Mouse (Mus musculus) midbrain, embryonic 14.5 days (tissue): ENCODE data around the gene Zfp62. TPM values are rescaled to one million over a fixed set of nuclear protein-coding genes. Genes with fewer than 3 reads are reported as not detected.

Source experiments
- ATAC-seq: fragments of 200-750 bp; cut with Nextera tagmentation; 2 replicates; pipeline ENCODE4 v1.8.0; 2017; ENCODE audit warnings: moderate number of reproducible peaks, moderate library complexity; ENCODE audit not compliant: low FRiP score, low TSS enrichment
- DNase-seq: peaks from one replicate; pipeline ENCODE4 v3.0.0-alpha.2; 2015
- H3K27ac ChIP-seq: fragments of 300-500 bp; sonication (generic); replicated peaks from 2 replicates; pipeline ENCODE4 v1.5.1; 2014; ENCODE audit warnings: mild to moderate bottlenecking, low read depth, low read length, moderate library complexity
- H3K27me3 ChIP-seq: fragments of 300-500 bp; sonication (generic); 2 replicates; pipeline ENCODE4 v1.6.1; 2014; ENCODE audit warnings: low read length, control low read depth, mixed read lengths; ENCODE audit not compliant: control insufficient read depth, insufficient read depth
- H3K36me3 ChIP-seq: fragments of 300-500 bp; sonication (generic); 2 replicates; pipeline ENCODE4 v1.6.1; 2014; ENCODE audit warnings: low read length, control low read depth; ENCODE audit not compliant: control insufficient read depth, insufficient read depth
- H3K4me1 ChIP-seq: fragments of 300-500 bp; sonication (generic); 2 replicates; pipeline ENCODE4 v1.6.1; 2014; ENCODE audit warnings: mild to moderate bottlenecking, antibody characterized with exemption, low read length, control low read depth; ENCODE audit not compliant: control insufficient read depth, insufficient read depth
- H3K4me2 ChIP-seq: fragments of 300-500 bp; sonication (generic); 2 replicates; pipeline ENCODE4 v1.6.1; 2014; ENCODE audit warnings: mild to moderate bottlenecking, low read length, moderate library complexity
- H3K4me3 ChIP-seq: fragments of 300-500 bp; sonication (generic); replicated peaks from 2 replicates; pipeline ENCODE4 v1.5.1; 2014; ENCODE audit warnings: low read depth, low read length
- H3K9ac ChIP-seq: fragments of 300-500 bp; sonication (generic); replicated peaks from 2 replicates; pipeline ENCODE4 v1.6.1; 2014; ENCODE audit warnings: mild to moderate bottlenecking, low read length, moderate library complexity
- H3K9me3 ChIP-seq: fragments of 300-500 bp; sonication (generic); 2 replicates; pipeline ENCODE4 v1.6.1; 2016; ENCODE audit warnings: low read length, control low read depth, mixed read lengths; ENCODE audit not compliant: control insufficient read depth
- WGBS: fragments of 180-500 bp; shearing (Covaris S2); extraction: QIAGEN DNeasy Blood & Tissue Kit; methylation state at CpG from one replicate; pipeline ENCODE4 v1.1.7; 2014; 5-methylcytosine and 5-hydroxymethylcytosine counted together
- polyA plus RNA-seq: library from polyadenylated mRNA; unstranded; fragments of >200 nt; fragmentation: Nextera tagmentation; extraction: Ambion mirVana; gene quantifications from 2 replicates; pipeline ENCODE4 v1.2.1, GENCODE M21; 2014

Zfp62 gene
- polyA plus RNA-seq, 1 experiment from 2014 or later = 61.7 TPM

- WGBS = 93% methylated on average over 14 of the region's 14 CpGs
Measured at GRCm38 (mm10) chr11:49261313-49261855, 58.3 kb downstream of the Zfp62 start.

GRCm38 (mm10) chr11:49262286-49262685, 59.2 kb downstream of the Zfp62 start:
- H3K9ac ChIP-seq = no peak overlapping the region
- 89% methylated on average over 5 of the region's 5 CpGs for WGBS

More at GRCm38 (mm10) chr11:49261313-49261855, 58.3 kb downstream of the Zfp62 start:
- Histone ChIP-seq H3K36me3 (peaks cover 19% of the 10 kb centered on the region), H3K27ac (no peak overlapping the region), H3K27me3 (no peaks in the 10 kb centered on the region), H3K9ac (no peak overlapping the region), H3K9me3 (no peaks in the 10 kb centered on the region), H3K4me1 (no peaks in the 10 kb centered on the region), H3K4me3 (no peak overlapping the region), H3K4me2 (no peak overlapping the region)
- DNase-seq (no peak), ATAC-seq (no peak)

GRCm38 (mm10) chr11:49263149-49263548, 60.1 kb downstream of the Zfp62 start:
- Histone ChIP-seq H3K27ac (no peak overlapping the region), H3K9me3 (no peaks in the 10 kb centered on the region), H3K4me3 (no peak overlapping the region), H3K27me3 (no peaks in the 10 kb centered on the region), H3K36me3 (peaks cover 19% of the 10 kb centered on the region), H3K4me2 (no peak overlapping the region), H3K9ac (no peak overlapping the region), H3K4me1 (no peaks in the 10 kb centered on the region)
- WGBS = 96% methylated on average over 6 of the region's 6 CpGs
- ATAC-seq = no peak
- no peak for DNase-seq

More at GRCm38 (mm10) chr11:49262286-49262685, 59.2 kb downstream of the Zfp62 start:
- no peaks in the 10 kb centered on the region for H3K4me1 ChIP-seq
- no peaks in the 10 kb centered on the region for H3K27me3 ChIP-seq
- ATAC-seq = no peak
- no peak overlapping the region for H3K4me2 ChIP-seq
- no peak overlapping the region for H3K27ac ChIP-seq
- no peak overlapping the region for H3K4me3 ChIP-seq
- no peak for DNase-seq
- peaks cover 19% of the 10 kb centered on the region for H3K36me3 ChIP-seq
- no peaks in the 10 kb centered on the region for H3K9me3 ChIP-seq

- WGBS = 84% methylated on average over 7 of the region's 7 CpGs
- Histone ChIP-seq H3K9ac (no peak overlapping the region), H3K4me2 (no peak overlapping the region), H3K36me3 (peaks cover 19% of the 10 kb centered on the region), H3K4me1 (no peaks in the 10 kb centered on the region), H3K9me3 (no peaks in the 10 kb centered on the region), H3K27me3 (no peaks in the 10 kb centered on the region), H3K27ac (no peak overlapping the region), H3K4me3 (no peak overlapping the region)
- no peak for DNase-seq
- ATAC-seq = no peak
Measured at GRCm38 (mm10) chr11:49264081-49264480, 61.0 kb downstream of the Zfp62 start.

- Histone ChIP-seq H3K4me1 (no peaks in the 10 kb centered on the region), H3K27me3 (no peaks in the 10 kb centered on the region), H3K36me3 (peaks cover 19% of the 10 kb centered on the region), H3K9ac (no peak overlapping the region), H3K27ac (no peak overlapping the region), H3K4me3 (no peak overlapping the region), H3K4me2 (no peak overlapping the region), H3K9me3 (no peaks in the 10 kb centered on the region)
- DNase-seq (no peak), ATAC-seq (no peak)
- 78% methylated on average over 11 of the region's 11 CpGs for WGBS
Measured at GRCm38 (mm10) chr11:49264622-49265021, 61.5 kb downstream of the Zfp62 start.

GRCm38 (mm10) chr11:49265101-49265500, 62.0 kb downstream of the Zfp62 start:
- DNase-seq (no peak), ATAC-seq (no peak)
- no peak overlapping the region for H3K4me3 ChIP-seq
- no peaks in the 10 kb centered on the region for H3K9me3 ChIP-seq
- no peaks in the 10 kb centered on the region for H3K27me3 ChIP-seq
- WGBS = 81% methylated on average over 8 of the region's 8 CpGs
- no peak overlapping the region for H3K9ac ChIP-seq
- peaks cover 19% of the 10 kb centered on the region for H3K36me3 ChIP-seq
- H3K4me1 ChIP-seq = no peaks in the 10 kb centered on the region
- no peak overlapping the region for H3K4me2 ChIP-seq
- H3K27ac ChIP-seq = no peak overlapping the region

- no peaks in the 10 kb centered on the region for H3K9me3 ChIP-seq
- H3K9ac ChIP-seq = no peak overlapping the region
- H3K36me3 ChIP-seq = peaks cover 6% of the 10 kb centered on the region
- H3K4me3 ChIP-seq = no peak overlapping the region
- H3K27me3 ChIP-seq = no peaks in the 10 kb centered on the region
- no peak overlapping the region for H3K4me2 ChIP-seq
- H3K27ac ChIP-seq = no peak overlapping the region
- 90% methylated on average over 6 of the region's 6 CpGs for WGBS
- no peaks in the 10 kb centered on the region for H3K4me1 ChIP-seq
- ATAC-seq (no peak), DNase-seq (no peak)
Measured at GRCm38 (mm10) chr11:49266671-49267070, 63.6 kb downstream of the Zfp62 start.

GRCm38 (mm10) chr11:49267316-49267715, 64.2 kb downstream of the Zfp62 start:
- H3K36me3 ChIP-seq = no peaks in the 10 kb centered on the region; the same call in 1 of the 2 replicates
- H3K9ac ChIP-seq = no peak overlapping the region
- no peaks in the 10 kb centered on the region for H3K9me3 ChIP-seq
- 88% methylated on average over 10 of the region's 10 CpGs for WGBS
- H3K4me2 ChIP-seq = no peak overlapping the region
- no peak for DNase-seq
- H3K27ac ChIP-seq = no peak overlapping the region
- no peak for ATAC-seq
- H3K4me1 ChIP-seq = no peaks in the 10 kb centered on the region
- H3K27me3 ChIP-seq = no peaks in the 10 kb centered on the region
- H3K4me3 ChIP-seq = no peak overlapping the region

- H3K27me3 ChIP-seq = no peaks in the 10 kb centered on the region
- ATAC-seq (no peak), DNase-seq (no peak)
- no peaks in the 10 kb centered on the region for H3K9me3 ChIP-seq
- WGBS = 87% methylated on average over 15 of the region's 15 CpGs
- no peak overlapping the region for H3K9ac ChIP-seq
- no peak overlapping the region for H3K4me2 ChIP-seq
- H3K36me3 ChIP-seq = no peaks in the 10 kb centered on the region
- no peak overlapping the region for H3K27ac ChIP-seq
- no peaks in the 10 kb centered on the region for H3K4me1 ChIP-seq
- no peak overlapping the region for H3K4me3 ChIP-seq
Measured at GRCm38 (mm10) chr11:49267970-49268579, 65.0 kb downstream of the Zfp62 start.
